Mouse (Mus musculus) kidney, embryonic 15.5 days (tissue): ENCODE data around the gene Myt1l. TPM values are rescaled to one million over a fixed set of nuclear protein-coding genes. Genes with fewer than 3 reads are reported as not detected.

Experiments used
- ATAC-seq: fragments of 200-750 bp; cut with Nextera tagmentation; replicated peaks from 2 replicates; pipeline ENCODE4 v1.8.0; 2017; ENCODE audit warnings: moderate TSS enrichment; ENCODE audit not compliant: low FRiP score
- H3K27ac ChIP-seq: fragments of 300-500 bp; sonication (generic); 2 replicates; pipeline ENCODE4 v1.5.1; 2015; ENCODE audit warnings: mild to moderate bottlenecking, inconsistent platforms
- H3K27me3 ChIP-seq: fragments of 300-500 bp; sonication (generic); 2 replicates; pipeline ENCODE4 v1.6.1; 2015; ENCODE audit warnings: inconsistent platforms
- H3K36me3 ChIP-seq: fragments of 300-500 bp; sonication (generic); 2 replicates; pipeline ENCODE4 v1.6.1; 2015; ENCODE audit warnings: inconsistent platforms
- H3K4me1 ChIP-seq: fragments of 300-500 bp; sonication (generic); 2 replicates; pipeline ENCODE4 v1.6.1; 2015; ENCODE audit warnings: inconsistent platforms
- H3K4me2 ChIP-seq: fragments of 300-500 bp; sonication (generic); 2 replicates; pipeline ENCODE4 v1.6.1; 2015; ENCODE audit warnings: moderate library complexity, mild to moderate bottlenecking, inconsistent platforms
- H3K4me3 ChIP-seq: fragments of 300-500 bp; sonication (generic); replicated peaks from 2 replicates; pipeline ENCODE4 v1.5.1; 2015; ENCODE audit warnings: mild to moderate bottlenecking, inconsistent platforms
- H3K9ac ChIP-seq: fragments of 300-500 bp; sonication (generic); 2 replicates; pipeline ENCODE4 v1.6.1; 2015; ENCODE audit warnings: mild to moderate bottlenecking, inconsistent platforms
- H3K9me3 ChIP-seq: fragments of 300-500 bp; sonication (generic); replicated peaks from 2 replicates; pipeline ENCODE4 v1.6.1; 2016; ENCODE audit warnings: inconsistent platforms
- WGBS: fragments of 180-500 bp; shearing (Covaris S2); methylation state at CpG from one replicate; pipeline ENCODE4 v1.1.7; 2015; ENCODE audit warnings: mixed read lengths; 5-methylcytosine and 5-hydroxymethylcytosine counted together
- polyA plus RNA-seq: library from polyadenylated mRNA; unstranded; fragments of >200 nt; fragmentation: Nextera tagmentation; extraction: Ambion mirVana; gene quantifications from 2 replicates; pipeline ENCODE4 v1.2.1, GENCODE M21; 2015

Myt1l gene
- polyA plus RNA-seq, 1 experiment from 2014 or later, result 0.60 TPM

- no peak for ATAC-seq
- Histone ChIP-seq H3K27me3 (no peaks in the 10 kb centered on the region), H3K9ac (no peak overlapping the region), H3K4me1 (no peaks in the 10 kb centered on the region), H3K36me3 (no peaks in the 10 kb centered on the region), H3K4me2 (no peak overlapping the region), H3K27ac (no peak overlapping the region), H3K4me3 (no peak overlapping the region), H3K9me3 (no peaks in the 10 kb centered on the region)
- WGBS, result 51% methylated on average over 14 of the region's 14 CpGs
These were observed 147.6 kb downstream of the Myt1l start for GRCm38 (mm10) chr12:29675594-29676362.

- no peaks in the 10 kb centered on the region for H3K9me3 ChIP-seq
- H3K36me3 ChIP-seq, result no peaks in the 10 kb centered on the region
- H3K27ac ChIP-seq, result no peak overlapping the region
- H3K9ac ChIP-seq, result no peak overlapping the region
- no peaks in the 10 kb centered on the region for H3K27me3 ChIP-seq
- no peak for ATAC-seq
- H3K4me3 ChIP-seq, result no peak overlapping the region
- H3K4me2 ChIP-seq, result no peak overlapping the region
- 78% methylated on average over 8 of the region's 8 CpGs for whole genome bisulfite sequencing
- no peaks in the 10 kb centered on the region for H3K4me1 ChIP-seq
These were observed 154.2 kb downstream of the Myt1l start for GRCm38 (mm10) chr12:29682384-29682783.

- 82% methylated on average over 8 of the region's 8 CpGs for WGBS
- H3K36me3 ChIP-seq, result no peaks in the 10 kb centered on the region
- H3K4me1 ChIP-seq, result no peaks in the 10 kb centered on the region
- no peak overlapping the region for H3K27ac ChIP-seq
- H3K4me2 ChIP-seq, result no peak overlapping the region
- no peak for ATAC-seq
- no peak overlapping the region for H3K9ac ChIP-seq
- H3K27me3 ChIP-seq, result no peaks in the 10 kb centered on the region
- no peak overlapping the region for H3K4me3 ChIP-seq
- H3K9me3 ChIP-seq, result no peaks in the 10 kb centered on the region
These were observed 154.8 kb downstream of the Myt1l start for GRCm38 (mm10) chr12:29682946-29683345.

DNA sequence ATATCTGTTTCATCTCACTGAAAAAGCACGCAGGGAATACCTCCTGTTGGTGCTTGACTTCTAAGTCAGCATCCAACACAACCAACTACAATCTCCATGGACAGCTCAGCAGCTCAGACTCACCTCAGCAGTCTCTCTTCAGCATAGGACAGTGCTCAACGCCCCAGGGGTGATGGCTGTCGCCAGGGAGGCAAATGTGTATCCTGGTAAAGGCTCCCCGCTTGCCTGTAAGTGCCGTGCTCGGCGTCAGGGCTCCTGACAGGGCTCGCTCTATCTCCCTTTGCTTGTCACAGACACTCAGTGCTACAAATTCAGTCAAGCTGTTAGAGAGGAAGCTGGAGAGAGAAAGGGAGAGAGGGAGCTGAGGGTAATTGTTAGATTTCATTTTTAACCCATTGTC lies 158.1 kb downstream of the Myt1l start:
- Histone ChIP-seq H3K4me3 (no peak overlapping the region), H3K36me3 (no peaks in the 10 kb centered on the region), H3K27me3 (no peaks in the 10 kb centered on the region), H3K4me1 (no peaks in the 10 kb centered on the region), H3K9ac (no peak overlapping the region), H3K9me3 (no peaks in the 10 kb centered on the region), H3K4me2 (no peak overlapping the region), H3K27ac (no peak overlapping the region)
- WGBS, result 74% methylated on average over 8 of the region's 8 CpGs
- ATAC-seq, result no peak

DNA sequence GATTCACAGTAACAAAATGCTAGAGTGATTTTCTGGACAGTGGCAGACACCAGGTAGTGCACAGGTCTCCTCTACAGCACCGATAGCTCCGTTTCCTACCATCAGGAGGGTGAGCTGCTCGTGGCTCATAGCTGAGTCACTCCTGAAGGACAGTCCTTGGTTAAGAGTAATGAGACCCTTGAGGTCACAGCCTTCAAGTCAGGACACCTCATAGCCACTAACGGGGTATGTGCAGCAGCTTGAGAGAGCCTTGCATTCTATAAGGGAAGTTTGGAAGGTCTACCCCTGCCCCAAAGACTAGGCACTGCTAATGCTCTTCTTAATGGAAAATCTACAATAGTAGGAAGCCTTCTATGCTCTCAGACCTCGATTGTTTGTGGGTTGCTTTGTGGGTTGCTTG lies 163.4 kb downstream of the Myt1l start:
- H3K4me2 ChIP-seq, result no peak overlapping the region

DNA sequence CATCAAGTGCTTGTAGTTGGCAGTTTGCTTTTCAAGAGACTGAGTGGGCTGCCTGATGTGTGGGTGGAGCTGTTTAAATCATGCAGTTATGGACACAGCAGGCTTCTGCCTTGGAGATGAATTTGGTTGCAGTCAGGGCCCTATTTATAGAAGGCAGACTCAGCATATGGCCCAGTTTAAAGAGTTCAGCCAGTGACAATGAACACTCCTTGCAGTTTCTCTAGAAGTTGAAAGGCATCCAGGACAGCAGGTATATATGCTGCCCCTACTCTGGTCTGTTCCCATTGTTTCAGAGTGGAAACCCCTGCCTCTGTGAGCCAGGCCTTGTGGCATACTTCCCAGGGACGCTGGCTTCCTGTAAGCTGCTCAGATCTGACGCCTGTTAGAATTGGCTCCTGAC lies 167.0 kb downstream of the Myt1l start:
- H3K9me3 ChIP-seq, result no peaks in the 10 kb centered on the region
- WGBS, result 58% methylated on average over 2 of the region's 2 CpGs
- H3K36me3 ChIP-seq, result no peaks in the 10 kb centered on the region
- no peaks in the 10 kb centered on the region for H3K27me3 ChIP-seq
- H3K9ac ChIP-seq, result no peak overlapping the region
- 0 out of 2 replicates have a peak, but pooled peaks cover 8% of the 10 kb centered on the region for H3K4me1 ChIP-seq
- no peak overlapping the region for H3K4me3 ChIP-seq
- H3K27ac ChIP-seq, result no peak overlapping the region
- H3K4me2 ChIP-seq, result no peak overlapping the region
- ATAC-seq, result no peak

More for the DNA sequence above, 163.4 kb downstream of the Myt1l start:
- no peak overlapping the region for H3K4me3 ChIP-seq
- WGBS, result 87% methylated on average over 5 of the region's 5 CpGs
- no peaks in the 10 kb centered on the region for H3K4me1 ChIP-seq
- H3K9ac ChIP-seq, result no peak overlapping the region
- no peaks in the 10 kb centered on the region for H3K36me3 ChIP-seq
- ATAC-seq, result no peak
- no peaks in the 10 kb centered on the region for H3K9me3 ChIP-seq
- no peak overlapping the region for H3K27ac ChIP-seq
- H3K27me3 ChIP-seq, result no peaks in the 10 kb centered on the region

DNA sequence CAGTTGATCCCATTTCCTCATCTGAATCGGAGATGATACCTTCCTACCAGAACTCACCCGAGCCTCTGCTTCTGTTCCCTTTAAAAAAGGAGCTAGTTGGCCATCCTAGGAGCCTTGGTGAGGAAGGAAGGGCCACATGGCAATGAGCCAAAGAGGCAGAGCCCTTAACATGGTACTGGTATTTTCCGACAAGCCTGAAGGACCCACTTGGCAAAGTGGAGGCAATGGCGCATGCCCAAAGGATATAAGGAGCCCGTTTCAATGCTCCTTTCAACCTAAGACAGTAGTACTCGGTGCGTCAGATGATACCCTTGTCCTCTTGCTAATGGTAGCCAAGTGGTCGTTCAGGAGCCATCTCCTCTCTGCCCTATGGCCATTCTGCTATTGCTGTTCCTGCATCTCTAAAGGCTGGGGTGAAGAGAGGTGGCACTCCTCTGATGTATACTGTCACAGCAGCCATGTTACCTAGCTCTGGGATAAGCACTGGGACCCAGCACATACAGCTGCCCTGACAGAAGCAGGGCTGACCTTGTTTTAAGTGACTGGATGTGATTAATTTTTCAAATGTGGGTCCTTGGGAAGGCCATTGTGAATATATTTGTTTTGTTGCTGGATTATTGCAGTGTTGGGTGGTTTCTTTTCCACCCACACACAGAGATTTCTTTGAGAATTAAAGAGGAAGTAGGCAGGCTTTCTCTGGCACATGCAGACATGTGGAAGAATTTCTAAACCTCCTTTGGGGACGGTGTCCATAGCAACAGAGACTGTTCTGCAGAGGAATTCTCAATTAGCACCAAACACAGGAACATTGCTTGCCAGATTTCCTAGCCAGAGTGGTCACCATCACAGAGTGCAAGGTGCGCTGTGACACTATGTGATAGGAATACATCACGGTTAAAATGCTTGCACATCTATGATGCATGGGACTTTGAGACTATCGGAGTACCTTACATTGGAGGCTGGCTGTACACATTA lies 169.6 kb downstream of the Myt1l start:
- peaks cover 13% of the 10 kb centered on the region; the same call in 1 of the 2 replicates for H3K4me1 ChIP-seq
- no peaks in the 10 kb centered on the region for H3K27me3 ChIP-seq
- no peak overlapping the region for H3K4me3 ChIP-seq
- 77% methylated on average over 12 of the region's 12 CpGs for WGBS
- H3K9me3 ChIP-seq, result no peaks in the 10 kb centered on the region
- no peaks in the 10 kb centered on the region for H3K36me3 ChIP-seq
- no peak overlapping the region for H3K4me2 ChIP-seq
- ATAC-seq, result no peak
- no peak overlapping the region for H3K9ac ChIP-seq
- no peak overlapping the region for H3K27ac ChIP-seq

DNA sequence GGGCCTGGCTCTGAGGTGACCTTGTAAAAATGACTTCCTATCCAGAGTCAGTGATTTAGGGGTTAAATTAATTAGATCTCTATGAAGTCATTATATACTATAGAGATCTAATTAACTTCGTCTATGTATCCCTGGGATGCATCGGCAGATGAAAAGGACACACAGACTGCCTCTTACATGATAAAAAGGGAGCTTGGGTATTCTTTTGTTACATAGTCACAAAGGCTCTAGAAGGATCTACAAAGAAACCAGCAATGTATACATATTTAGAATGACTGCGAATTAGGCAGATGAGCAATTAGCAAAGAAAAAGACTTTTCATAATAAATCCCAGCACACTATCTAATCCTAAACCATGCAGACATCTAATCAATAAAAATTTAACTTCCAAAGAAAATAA lies 170.4 kb downstream of the Myt1l start:
- Histone ChIP-seq H3K27ac (no peak overlapping the region), H3K4me2 (no peak overlapping the region), H3K9ac (no peak overlapping the region), H3K27me3 (no peaks in the 10 kb centered on the region), H3K4me1 (peaks cover 13% of the 10 kb centered on the region; the same call in 1 of the 2 replicates), H3K4me3 (no peak overlapping the region), H3K36me3 (no peaks in the 10 kb centered on the region), H3K9me3 (no peaks in the 10 kb centered on the region)
- ATAC-seq, result no peak
- 83% methylated on average over 3 of the region's 3 CpGs for WGBS

DNA sequence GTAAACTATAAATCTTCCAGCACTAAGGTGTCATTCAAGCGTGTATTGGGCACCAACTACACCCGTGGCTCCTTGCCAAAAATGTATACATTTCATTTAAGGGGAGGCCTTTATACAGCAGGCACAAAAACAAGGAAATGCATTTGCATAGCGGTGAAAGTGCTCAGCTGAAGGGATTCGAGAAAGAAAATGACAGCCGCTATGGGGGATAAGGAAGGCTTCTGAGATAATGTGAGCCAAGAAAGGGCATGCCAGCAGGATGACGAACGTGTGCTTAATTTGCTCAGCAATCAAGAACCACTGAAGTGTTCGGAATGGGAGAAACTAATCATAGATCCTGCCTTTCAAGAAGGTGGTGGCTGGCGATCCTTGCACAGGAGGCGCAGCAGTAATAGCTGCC lies 170.8 kb downstream of the Myt1l start:
- H3K4me1 ChIP-seq, result peaks cover 13% of the 10 kb centered on the region; the same call in 1 of the 2 replicates
- no peak overlapping the region for H3K27ac ChIP-seq
- WGBS, result 35% methylated on average over 10 of the region's 10 CpGs
- no peaks in the 10 kb centered on the region for H3K9me3 ChIP-seq
- H3K27me3 ChIP-seq, result no peaks in the 10 kb centered on the region
- H3K4me2 ChIP-seq, result no peak overlapping the region
- H3K9ac ChIP-seq, result no peak overlapping the region
- H3K36me3 ChIP-seq, result no peaks in the 10 kb centered on the region
- H3K4me3 ChIP-seq, result no peak overlapping the region
- ATAC-seq, result no peak

GRCm38 (mm10) chr12:29699386-29699785 lies 171.2 kb downstream of the Myt1l start:
- Histone ChIP-seq H3K36me3 (no peaks in the 10 kb centered on the region), H3K4me2 (no peak overlapping the region), H3K4me1 (peaks cover 13% of the 10 kb centered on the region; the same call in 1 of the 2 replicates), H3K9ac (no peak overlapping the region), H3K27me3 (no peaks in the 10 kb centered on the region), H3K9me3 (no peaks in the 10 kb centered on the region), H3K27ac (no peak overlapping the region), H3K4me3 (no peak overlapping the region)
- WGBS, result 71% methylated on average over 10 of the region's 10 CpGs
- ATAC-seq, result no peak

DNA sequence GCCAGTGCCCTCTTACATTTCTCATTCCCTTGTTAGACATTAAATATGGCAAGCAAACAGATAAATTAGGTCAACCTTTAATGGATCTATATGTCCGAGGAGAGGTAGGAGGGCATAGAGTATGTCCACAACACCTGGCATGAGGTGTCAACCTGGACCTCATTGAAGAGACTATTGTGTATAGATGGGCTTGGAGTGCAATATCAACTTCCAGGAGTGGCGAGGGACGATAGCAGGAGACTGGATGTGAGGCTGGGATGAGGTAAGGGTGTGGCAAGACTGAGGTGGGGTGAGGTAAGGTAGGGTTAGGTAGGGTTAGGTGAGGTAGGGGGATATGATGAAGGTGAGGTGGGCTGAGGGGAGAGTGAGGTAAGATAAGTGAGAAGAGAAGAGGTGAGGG lies 171.8 kb downstream of the Myt1l start:
- no peak for ATAC-seq
- WGBS, result 92% methylated on average over 3 of the region's 3 CpGs

DNA sequence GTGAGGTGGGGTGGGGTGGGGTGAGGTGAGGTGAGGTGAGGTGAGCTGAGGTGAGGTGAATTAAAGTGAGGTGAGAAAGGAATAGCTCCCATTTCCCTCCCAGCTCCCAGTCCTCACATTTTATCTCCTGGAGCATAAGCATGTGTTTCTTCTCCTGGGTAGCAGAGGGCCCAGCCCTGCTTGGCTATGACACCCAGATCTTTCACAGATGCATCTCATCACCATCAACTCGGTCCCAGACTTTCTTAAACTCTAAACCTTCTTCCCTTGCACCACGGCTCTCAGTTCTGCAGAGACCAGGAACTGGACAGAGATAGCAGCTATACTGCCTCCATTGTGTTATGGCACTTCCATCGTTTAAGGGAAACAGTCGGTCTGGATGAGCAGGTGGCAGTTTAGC lies 172.9 kb downstream of the Myt1l start:
- Histone ChIP-seq H3K4me1 (peaks cover 13% of the 10 kb centered on the region; the same call in 1 of the 2 replicates), H3K27ac (no peak overlapping the region), H3K36me3 (no peaks in the 10 kb centered on the region), H3K4me3 (no peak overlapping the region), H3K27me3 (no peaks in the 10 kb centered on the region), H3K4me2 (no peak overlapping the region), H3K9ac (no peak overlapping the region), H3K9me3 (no peaks in the 10 kb centered on the region)
- 33% methylated on average over 4 of the region's 4 CpGs for WGBS
- no peak for ATAC-seq

More for the DNA sequence above, 171.8 kb downstream of the Myt1l start:
- Histone ChIP-seq H3K36me3 (no peaks in the 10 kb centered on the region), H3K4me3 (no peak overlapping the region), H3K9ac (no peak overlapping the region), H3K9me3 (no peaks in the 10 kb centered on the region), H3K27ac (no peak overlapping the region), H3K27me3 (no peaks in the 10 kb centered on the region), H3K4me1 (peaks cover 13% of the 10 kb centered on the region; the same call in 1 of the 2 replicates), H3K4me2 (no peak overlapping the region)
